Mouse (Mus musculus) T-helper 17 cell (primary cell): ENCODE measurements around the gene Map7d1.
"Not testable (repeated sequence)": the region's sequence is repeated elsewhere in the genome, so short reads cannot be mapped to it uniquely, and the experiment has no call there.

ENCODE experiments used
- in situ Hi-C, 2 experiments: fragments of 300-600 bp; cut with MboI, MseI; formaldehyde crosslinking; loops; 1 replicate in 1 of 2; 2 replicates in 1 of 2; pipeline ENCODE4 v1.15.1; 2025; ENCODE audit warnings: high pct_unique_total_duplicates in 2 of 2

The Map7d1 gene

DNA sequence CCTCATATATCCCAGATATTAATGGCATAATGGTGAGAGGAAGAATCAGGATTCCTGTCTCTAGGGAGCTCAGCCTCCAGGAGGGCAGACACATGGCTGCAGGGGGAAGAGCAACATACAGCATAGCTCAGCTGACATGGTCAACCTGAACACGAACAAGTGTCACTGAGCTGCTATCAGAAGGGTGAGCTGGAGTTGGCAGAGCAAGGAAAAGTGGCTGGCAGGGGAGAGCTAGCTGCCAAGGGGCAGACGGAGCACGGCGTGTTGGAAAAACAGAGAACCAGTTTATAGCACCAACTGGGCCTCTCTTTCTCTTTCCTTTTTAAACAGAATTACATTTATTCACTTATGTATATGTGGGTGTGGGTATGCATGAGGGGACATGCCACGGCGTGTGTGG, 13.6 kb downstream of the Map7d1 start:
- in situ Hi-C loops: loop anchor here in 1 of 2 experiments (10.0 kb wide), 1 partner anchor 408 kb away; no protein-coding TSS in a partner anchor

- in situ Hi-C loops: loop anchor here in 1 of 2 experiments (10.0 kb wide), 1 partner anchor 407 kb away; no protein-coding TSS in a partner anchor
Measured at GRCm38 (mm10) chr4:126241956-126242355, 14.2 kb downstream of the Map7d1 start.

DNA sequence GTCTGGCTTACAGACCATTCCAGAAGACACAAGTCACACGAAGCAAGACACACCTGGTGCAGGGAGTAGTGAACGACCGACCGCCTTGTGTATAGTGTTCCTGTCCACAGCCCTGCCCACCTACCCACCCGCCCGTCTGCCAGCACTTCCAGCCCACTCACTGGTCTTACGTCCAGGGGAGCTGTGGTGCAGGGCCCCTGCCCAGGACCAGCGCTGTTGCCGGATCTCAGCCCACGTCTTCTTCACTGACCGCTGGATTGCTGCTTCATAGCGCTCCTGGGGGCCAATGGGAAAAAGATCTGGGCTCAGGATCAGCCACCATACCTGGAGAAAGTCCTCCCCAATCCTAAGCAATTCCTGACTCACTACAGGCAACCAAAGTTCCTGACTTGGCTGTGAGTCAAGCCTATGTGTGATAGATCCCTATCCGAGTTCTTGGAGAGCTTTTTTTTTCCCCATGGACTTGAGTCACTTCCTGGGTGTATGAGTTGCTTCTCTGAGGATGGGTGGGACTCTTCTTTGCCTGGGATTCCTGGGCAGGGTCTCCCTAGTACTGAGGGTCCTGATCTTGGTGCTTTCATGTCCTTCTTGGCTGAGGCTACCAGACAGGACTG, 16.2 kb downstream of the Map7d1 start:
- in situ Hi-C loops: loop anchor here in 1 of 2 experiments (10.0 kb wide), 1 partner anchor 405 kb away; no protein-coding TSS in a partner anchor

DNA sequence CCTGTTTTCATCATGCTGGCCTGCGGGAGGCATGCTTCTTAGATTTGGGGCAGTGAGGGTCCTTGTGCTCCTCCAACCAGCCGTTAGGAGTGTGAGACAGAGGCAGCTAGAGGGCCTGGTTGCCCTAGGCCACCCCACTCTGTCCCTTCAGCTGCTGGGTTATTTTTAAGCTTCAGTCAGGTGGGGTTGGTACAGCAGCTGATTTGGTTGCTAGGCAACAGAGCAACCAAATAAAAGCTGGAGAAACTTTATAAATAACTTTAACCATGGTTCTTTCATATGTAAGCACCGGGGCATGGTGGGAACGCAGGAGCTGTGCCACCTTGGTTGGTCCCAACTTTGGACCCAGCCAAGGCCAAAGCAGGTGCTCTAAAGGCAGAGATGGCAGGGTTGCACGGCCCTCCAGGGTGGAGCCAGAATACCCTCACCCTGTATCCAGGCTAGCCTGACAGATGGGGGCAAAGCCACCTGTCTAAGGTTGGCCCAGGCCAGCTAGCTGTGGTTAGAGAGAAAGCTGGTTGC, 18.4 kb downstream of the Map7d1 start:
- in situ Hi-C loops: no loop called here

DNA sequence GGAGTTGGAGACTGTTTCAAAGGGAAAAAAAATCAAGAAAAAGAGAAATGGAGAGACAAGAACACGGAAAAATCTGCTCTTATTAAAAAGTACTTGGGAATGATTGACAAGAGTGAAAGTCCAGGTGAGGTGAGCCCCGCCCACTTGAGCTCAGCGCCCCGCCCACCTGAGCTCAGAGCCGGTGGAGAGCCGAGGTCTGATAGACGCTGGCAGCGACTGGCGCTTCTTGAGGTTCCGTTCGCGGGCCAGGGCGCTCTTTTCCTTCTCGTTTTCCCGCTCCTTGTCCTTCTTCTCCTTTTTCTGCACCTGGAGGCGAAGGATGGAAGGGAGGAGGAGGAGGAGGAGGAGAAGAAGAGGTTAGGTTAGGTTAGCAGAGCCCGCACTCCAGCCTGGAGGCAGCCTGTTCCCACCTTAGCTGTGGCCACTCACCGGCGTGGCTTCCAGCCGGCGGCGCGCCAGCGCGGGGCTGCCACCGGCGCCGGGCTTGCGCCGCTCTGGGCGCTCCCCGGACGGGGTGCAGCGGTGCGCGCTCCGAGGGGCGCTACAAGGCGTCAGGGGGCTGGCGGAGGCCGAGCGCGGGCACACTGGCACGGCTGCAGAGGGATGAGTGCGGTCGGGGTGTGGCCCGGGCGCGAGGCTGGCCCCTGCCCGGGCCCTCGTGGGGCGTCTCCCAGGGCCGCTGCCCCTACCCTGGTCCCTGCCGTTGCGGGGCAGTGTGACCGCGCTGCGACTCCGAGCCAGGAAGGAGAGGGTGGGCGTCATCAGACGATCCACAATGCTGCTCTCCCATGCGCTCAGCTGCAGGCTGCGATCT, 19.5 kb downstream of the Map7d1 start:
- in situ Hi-C loops: no loop called here

- in situ Hi-C loops: no loop called here
Measured at GRCm38 (mm10) chr4:126235191-126235590, 21.0 kb downstream of the Map7d1 start.

DNA sequence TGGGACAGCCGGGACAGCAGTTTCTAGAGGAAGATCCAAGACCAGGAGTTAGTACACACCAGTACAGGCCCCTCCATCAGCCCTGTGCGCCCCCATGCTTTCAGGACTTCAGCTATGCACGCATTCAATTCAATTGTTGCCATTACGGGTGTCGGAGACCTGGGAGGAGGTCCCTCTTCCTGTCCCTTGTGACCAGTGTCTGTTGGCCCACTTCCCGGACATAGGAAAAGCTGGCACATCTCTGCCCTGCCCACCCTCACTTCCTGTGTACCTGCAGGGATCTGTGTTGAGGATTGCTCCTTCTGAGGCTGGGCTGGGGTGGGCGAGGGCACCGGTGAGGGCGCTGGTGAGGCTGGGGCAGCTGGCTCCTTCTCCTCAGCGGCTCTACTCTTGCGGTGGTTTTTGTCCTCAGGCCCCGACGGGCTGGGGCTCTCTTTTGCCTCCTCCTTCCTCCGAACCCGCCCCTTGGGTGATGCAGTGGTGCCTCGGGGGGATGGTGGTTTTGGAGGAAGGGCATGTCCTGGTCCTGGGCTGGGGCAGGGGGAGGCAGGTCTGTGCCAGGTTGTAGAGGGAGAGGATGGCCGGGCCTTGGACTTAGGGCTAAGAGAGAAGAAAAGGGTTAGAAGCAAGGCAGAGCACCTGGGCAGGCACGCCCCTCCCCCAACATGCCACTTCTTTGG, 21.5 kb downstream of the Map7d1 start:
- in situ Hi-C loops: loop anchor here in 1 of 2 experiments (5.0 kb wide), 1 partner anchor 73 kb away; no protein-coding TSS in a partner anchor

GRCm38 (mm10) chr4:126233676-126234308, 22.4 kb downstream of the Map7d1 start:
- in situ Hi-C loops: loop anchor here in 1 of 2 experiments (5.0 kb wide), 1 partner anchor 74 kb away; no protein-coding TSS in a partner anchor

DNA sequence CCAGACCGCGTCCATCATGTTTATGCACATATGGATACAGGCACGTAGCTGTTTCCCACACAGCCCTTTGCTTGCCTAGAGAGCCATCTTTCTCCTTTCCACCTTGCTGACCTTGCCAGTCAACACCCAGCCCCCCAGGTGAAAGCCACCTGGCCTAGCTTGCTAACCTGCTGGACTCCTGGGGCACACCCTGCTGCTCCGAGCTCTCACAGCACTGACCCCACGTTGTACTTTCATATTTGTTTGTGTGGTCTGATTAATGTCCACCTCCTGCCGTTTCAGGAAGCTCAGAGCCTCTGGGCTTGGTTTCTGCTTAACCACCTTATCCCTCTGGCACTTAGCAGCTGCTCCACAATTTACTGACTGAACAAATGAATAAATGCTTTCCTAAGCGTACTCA, 26.2 kb downstream of the Map7d1 start:
- in situ Hi-C loops: loop anchor here (5.0 kb wide), 2 partner anchors 32 to 77 kb away; partner anchors contain the start of gene Trappc3 (in 2 of the 2)

DNA sequence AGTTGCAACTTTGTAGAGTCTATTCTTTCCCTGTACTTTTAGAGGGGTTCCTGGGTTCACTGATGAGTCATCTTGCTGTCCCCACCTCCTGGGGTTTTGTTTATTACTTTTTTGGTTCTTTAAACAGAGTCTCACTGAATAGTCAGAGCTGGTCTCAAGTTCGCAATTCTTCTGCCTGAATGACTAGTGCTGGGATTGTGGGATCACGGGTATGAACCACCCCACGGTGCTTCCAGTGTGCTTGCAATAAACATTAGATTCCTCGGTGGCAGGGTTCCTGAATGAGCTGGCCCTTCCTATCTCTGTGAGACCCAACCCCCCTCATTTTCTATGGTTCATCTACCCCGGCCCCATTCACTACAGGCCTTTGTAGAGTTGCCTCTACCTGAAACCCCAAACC, 28.0 kb downstream of the Map7d1 start:
- in situ Hi-C loops: loop anchor here (5.0 kb wide), 2 partner anchors 34 to 79 kb away; partner anchors contain the start of gene Trappc3 (in 2 of the 2)

DNA sequence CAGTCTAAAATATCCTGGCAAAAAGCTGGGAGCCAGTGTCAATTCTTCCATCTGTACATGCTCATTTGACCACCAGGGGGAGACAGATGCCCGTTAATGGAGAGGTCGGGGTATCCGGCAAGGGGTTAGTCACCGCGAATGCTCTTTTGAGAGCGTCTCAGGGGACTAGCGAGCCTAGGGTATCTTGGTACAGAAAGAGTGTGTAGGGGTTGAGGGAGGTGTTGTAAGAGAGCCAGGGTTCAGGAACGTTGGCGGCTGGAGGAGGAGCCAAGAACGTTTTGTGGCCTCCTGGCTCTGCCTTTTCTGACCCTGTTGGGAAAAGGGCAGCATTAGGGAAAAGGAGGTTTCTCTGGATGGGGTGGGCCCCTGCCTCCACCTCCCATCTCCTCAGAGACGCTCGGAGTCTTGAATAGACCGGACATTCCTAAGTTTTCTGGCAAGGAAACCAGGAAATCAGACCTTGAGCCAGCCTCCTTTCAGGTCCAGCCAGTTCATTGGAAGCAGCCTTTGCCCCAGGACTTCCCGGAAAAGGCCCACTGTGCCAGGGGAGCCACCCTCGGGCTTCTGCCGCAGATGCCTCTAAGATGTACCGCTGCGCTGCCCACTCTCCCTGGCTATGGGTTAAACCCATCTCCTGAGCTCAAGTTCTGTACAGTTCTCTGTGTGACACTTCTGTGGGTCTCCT, 28.9 kb downstream of the Map7d1 start:
- in situ Hi-C loops: loop anchor here (5.0 kb wide), 2 partner anchors 35 to 80 kb away; partner anchors contain the start of gene Trappc3 (in 2 of the 2)

GRCm38 (mm10) chr4:126226640-126227039, 29.5 kb downstream of the Map7d1 start:
- in situ Hi-C loops: loop anchor here (5.0 kb wide), 2 partner anchors 36 to 81 kb away; partner anchors contain the start of gene Trappc3 (in 2 of the 2)

GRCm38 (mm10) chr4:126222631-126223030, 33.5 kb downstream of the Map7d1 start:
- in situ Hi-C loops: no loop called here

- in situ Hi-C loops: no loop called here
Measured at GRCm38 (mm10) chr4:126220045-126220444, 36.1 kb downstream of the Map7d1 start.

DNA sequence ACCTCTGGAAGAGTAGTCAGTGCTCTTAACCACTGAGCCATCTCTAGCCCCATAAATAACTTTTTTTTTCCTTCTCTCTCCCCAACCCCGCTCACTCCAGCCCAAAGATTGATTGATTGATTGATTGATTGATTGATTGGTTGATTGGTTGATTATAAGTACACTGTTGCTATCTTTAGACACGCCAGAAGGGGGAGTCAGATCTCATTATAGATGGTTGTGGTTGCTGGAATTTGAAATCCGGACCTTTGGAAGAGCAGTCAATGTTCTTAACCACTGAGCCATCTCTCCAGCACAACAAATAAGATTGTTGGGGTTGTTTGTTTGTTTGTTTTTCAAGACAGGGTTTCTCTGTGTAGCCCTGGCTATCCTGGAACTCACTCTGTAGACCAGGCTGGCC, 36.6 kb downstream of the Map7d1 start:
- in situ Hi-C loops: not testable (repeated sequence)

DNA sequence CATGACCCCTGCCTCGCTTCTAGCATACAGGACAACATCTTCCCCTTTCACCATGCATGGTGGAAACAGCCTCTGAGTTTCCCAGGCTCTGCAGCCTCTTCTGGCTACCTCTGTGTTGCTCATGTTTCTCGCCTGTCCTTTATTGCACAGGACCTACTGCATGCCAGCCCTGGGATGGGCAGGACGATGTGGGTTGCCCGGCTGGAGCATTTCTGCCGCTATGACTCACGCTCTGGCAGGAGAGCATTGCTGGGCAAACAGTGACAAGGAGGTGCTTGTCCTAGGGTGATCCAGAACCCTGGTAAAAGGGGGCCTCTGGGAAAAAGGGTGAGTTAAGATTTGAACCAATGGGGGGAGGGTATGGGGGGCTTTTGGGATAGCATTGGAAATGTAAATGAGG, 38.4 kb downstream of the Map7d1 start:
- in situ Hi-C loops: no loop called here

GRCm38 (mm10) chr4:126207081-126207480, 49.1 kb downstream of the Map7d1 start:
- in situ Hi-C loops: no loop called here

- in situ Hi-C loops: no loop called here
Measured at GRCm38 (mm10) chr4:126205386-126205785, 50.8 kb downstream of the Map7d1 start.

DNA sequence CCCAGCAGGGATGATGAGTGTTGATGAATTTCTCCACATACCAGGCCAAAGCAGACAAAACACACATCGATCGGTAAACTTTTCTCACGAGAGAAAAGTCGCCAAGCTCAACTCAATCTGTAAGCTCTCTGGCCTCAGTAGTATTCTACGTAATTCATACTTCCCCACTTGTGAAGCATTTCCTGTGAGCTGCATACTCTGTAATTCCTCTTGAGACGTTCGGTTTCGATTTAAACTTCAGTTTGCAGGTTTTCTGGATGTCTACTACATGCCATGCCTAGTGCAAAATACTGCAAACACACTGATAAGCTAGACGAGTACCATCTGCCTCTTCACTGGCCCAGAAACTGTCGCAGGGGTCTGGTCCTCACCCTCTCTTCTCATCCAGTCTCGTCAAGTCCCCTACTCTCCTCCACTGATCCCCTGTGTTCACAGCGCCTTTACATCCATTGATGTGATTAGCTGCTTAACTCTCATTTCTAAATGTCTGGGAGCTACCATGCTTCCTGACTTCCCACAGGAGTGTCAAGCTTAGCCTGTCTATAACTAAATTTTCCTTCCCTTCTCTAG, 51.4 kb downstream of the Map7d1 start:
- in situ Hi-C loops: loop anchor here in 1 of 2 experiments (5.0 kb wide), 1 partner anchor 823 kb away; no protein-coding TSS in a partner anchor

- in situ Hi-C loops: loop anchor here in 1 of 2 experiments (5.0 kb wide), 1 partner anchor 823 kb away; no protein-coding TSS in a partner anchor
Measured at GRCm38 (mm10) chr4:126204016-126204415, 52.1 kb downstream of the Map7d1 start.
